Mouse (Mus musculus) large intestine, adult 2 months (tissue): ENCODE results near the gene Alkbh6. TPM values are rescaled to one million over a fixed set of nuclear protein-coding genes. Genes with fewer than 3 reads are reported as not detected.

Source experiments
- DNase-seq: peaks from one replicate; pipeline ENCODE4 v3.0.0-alpha.2; 2012; ENCODE audit warnings: low read depth, low spot score
- WGBS: fragments of 180-500 bp; shearing (Covaris S2); methylation state at CpG from one replicate; pipeline ENCODE4 v1.1.7; 2018; 5-methylcytosine and 5-hydroxymethylcytosine counted together
- polyA plus RNA-seq: library from polyadenylated mRNA; depleted of rRNA; stranded (reverse); fragments of >200 nt; gene quantifications from 2 replicates; pipeline ENCODE4 v1.2.3, GENCODE M21; 2012; rRNA removed

Alkbh6 gene
- polyA plus RNA-seq, 1 experiment, result 81.0 TPM

DNA sequence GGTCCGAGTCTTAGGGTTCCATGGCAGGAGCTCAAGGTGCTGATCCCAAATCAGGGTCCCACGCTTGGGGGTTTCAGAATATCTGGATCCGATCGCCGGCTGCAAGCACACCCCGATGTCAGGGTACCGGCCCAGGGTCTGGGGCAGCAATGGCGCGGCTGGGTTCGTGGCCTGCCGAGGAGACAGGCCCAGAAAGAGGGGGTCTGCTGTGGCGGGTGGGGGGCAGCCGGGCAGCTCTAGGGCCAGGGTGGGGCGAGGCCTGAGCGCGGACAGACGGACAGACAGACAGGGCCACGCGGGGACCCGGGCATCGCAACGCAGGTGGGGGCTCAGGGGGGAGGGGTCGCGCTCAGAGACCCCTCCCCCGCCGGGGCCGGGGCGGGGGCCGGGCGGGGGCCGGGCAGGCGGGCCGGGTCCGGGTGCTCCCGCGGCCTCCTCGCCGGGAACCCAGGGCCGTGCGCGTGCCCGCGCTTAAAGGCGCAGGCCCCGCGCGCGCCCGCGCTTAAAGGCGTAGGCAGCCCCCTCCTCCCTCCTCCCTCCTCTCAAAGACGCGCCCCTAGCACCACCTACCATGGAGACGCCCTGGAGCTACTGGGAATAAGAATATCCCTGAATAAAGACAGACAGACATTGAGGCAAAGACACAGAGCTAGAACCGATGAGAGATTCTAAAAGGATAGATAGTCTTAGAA, 54.3 kb downstream of the Alkbh6 start, which contains the start of gene Lrfn3:
Lrfn3 (minus strand) TSS at position 121 of the 692 bp plus-strand sequence.
- no peak for DNase-seq
- 2% methylated on average over 39 of the region's 55 CpGs for WGBS

DNA sequence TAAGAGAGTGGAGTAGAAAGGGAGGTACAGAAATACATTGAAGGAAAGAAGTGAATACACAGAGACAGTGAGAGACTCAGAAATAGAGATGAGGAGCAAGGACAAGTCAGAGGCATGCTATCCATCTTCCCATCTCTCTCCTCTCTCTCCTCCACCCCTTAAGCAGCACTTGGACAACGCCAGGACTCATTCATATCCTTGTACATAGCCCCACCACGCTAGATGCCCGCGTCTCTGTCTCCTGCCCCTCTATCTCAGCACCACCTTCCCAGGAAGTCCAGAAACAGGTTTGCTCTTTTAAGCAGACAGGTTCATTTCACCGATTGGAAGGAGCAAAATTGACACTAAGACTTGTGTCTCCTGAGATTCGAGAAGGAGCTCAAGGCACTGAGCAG, 54.8 kb downstream of the Alkbh6 start:
- WGBS, result 56% methylated on average over 6 of the region's 6 CpGs
- DNase-seq, result no peak

Other genes starting within 250 kb of the Alkbh6 start
- gene Zfp82, start 235.8 kb upstream of the Alkbh6 start, polyA plus RNA-seq, result 0.25 and 0.35 TPM in 2 replicates
- 0.25 TPM in 1 of 2 replicates, not detected in the other for gene Gm26920, start 218.3 kb upstream of the Alkbh6 start, polyA plus RNA-seq
- 1.0 and 1.2 TPM in 2 replicates for gene Zfp566, start 218.2 kb upstream of the Alkbh6 start, polyA plus RNA-seq
- gene Zfp260, start 213.9 kb upstream of the Alkbh6 start, polyA plus RNA-seq, result 11.4 and 12.5 TPM in 2 replicates
- 0.20 and 1.2 TPM in 2 replicates for gene Zfp382, start 186.8 kb upstream of the Alkbh6 start, polyA plus RNA-seq
- gene Zfp146, start 139.0 kb upstream of the Alkbh6 start, polyA plus RNA-seq, result 8.8 and 11.3 TPM in 2 replicates
- gene Cox7a1, start 124.6 kb upstream of the Alkbh6 start, polyA plus RNA-seq, result 90.2 and 179 TPM in 2 replicates
- 636 and 641 TPM in 2 replicates for gene Capns1, start 109.9 kb upstream of the Alkbh6 start, polyA plus RNA-seq
- gene Polr2i, start 76.8 kb upstream of the Alkbh6 start, polyA plus RNA-seq, result 100 and 106 TPM in 2 replicates
- gene Tbcb, start 76.4 kb upstream of the Alkbh6 start, polyA plus RNA-seq, result 56.3 and 57.3 TPM in 2 replicates
- gene Ovol3, start 73.0 kb upstream of the Alkbh6 start, polyA plus RNA-seq, result 0.18 TPM in 1 of 2 replicates, not detected in the other
- 0.15 TPM in 1 of 2 replicates, not detected in the other for gene Thap8, start 28.6 kb upstream of the Alkbh6 start, polyA plus RNA-seq
- gene Wdr62, start 28.3 kb upstream of the Alkbh6 start, polyA plus RNA-seq, result 14.0 and 16.5 TPM in 2 replicates
- 4.0 and 4.9 TPM in 2 replicates for gene Clip3, start 17.0 kb upstream of the Alkbh6 start, polyA plus RNA-seq
- gene Syne4, start 6.1 kb downstream of the Alkbh6 start, polyA plus RNA-seq, result 18.4 and 23.2 TPM in 2 replicates
- gene E130208F15Rik, start 13.0 kb downstream of the Alkbh6 start, polyA plus RNA-seq, result 0.31 and 0.74 TPM in 2 replicates
- gene Sdhaf1, start 15.2 kb downstream of the Alkbh6 start, polyA plus RNA-seq, result 12.1 and 13.9 TPM in 2 replicates
- gene Lrfn3, start 54.1 kb downstream of the Alkbh6 start, polyA plus RNA-seq, result 12.7 and 13.1 TPM in 2 replicates
- gene Tyrobp, start 105.0 kb downstream of the Alkbh6 start, polyA plus RNA-seq, result 109 and 121 TPM in 2 replicates
- 18.0 and 22.2 TPM in 2 replicates for gene Hcst, start 111.1 kb downstream of the Alkbh6 start, polyA plus RNA-seq
- gene Nfkbid, start 113.0 kb downstream of the Alkbh6 start, polyA plus RNA-seq, result 8.6 and 9.0 TPM in 2 replicates
- 54.6 and 86.3 TPM in 2 replicates for gene Aplp1, start 136.8 kb downstream of the Alkbh6 start, polyA plus RNA-seq
- gene Kirrel2, start 149.0 kb downstream of the Alkbh6 start, polyA plus RNA-seq, result 0.06 and 0.08 TPM in 2 replicates
- gene Nphs1, start 149.6 kb downstream of the Alkbh6 start, polyA plus RNA-seq, result 0.17 and 0.18 TPM in 2 replicates
- gene Prodh2, start 184.9 kb downstream of the Alkbh6 start, polyA plus RNA-seq, result 1.6 and 7.7 TPM in 2 replicates
- 5.1 and 9.4 TPM in 2 replicates for gene Arhgap33, start 226.3 kb downstream of the Alkbh6 start, polyA plus RNA-seq
- 84.8 and 94.7 TPM in 2 replicates for gene Hspb6, start 243.5 kb downstream of the Alkbh6 start, polyA plus RNA-seq
- gene Proser3, start 243.6 kb downstream of the Alkbh6 start, polyA plus RNA-seq, result 4.3 and 7.3 TPM in 2 replicates